Mouse (Mus musculus) ZHBTc4 (cell line): ENCODE results near the gene Npcd.

Experiments
- DNase-seq: peaks from one replicate; pipeline ENCODE4 v3.0.0-alpha.2; 2011; ENCODE audit warnings: low read depth, low spot score

Gene Npcd

GRCm38 (mm10) chr15:79834130-79834880, at the start of gene Npcd, which contains the start of gene Cbx6:
Npcd (minus strand) TSS chr15:79834237.
Cbx6 (minus strand) TSS chr15:79834688.
- DNase-seq, result peak; percentile 97

- peak; percentile 95 for DNase-seq
These were observed 49.4 kb upstream of the Npcd start for GRCm38 (mm10) chr15:79883352-79883822.

GRCm38 (mm10) chr15:79882623-79883267, 48.7 kb upstream of the Npcd start:
- DNase-seq, result peak; percentile 57

DNA sequence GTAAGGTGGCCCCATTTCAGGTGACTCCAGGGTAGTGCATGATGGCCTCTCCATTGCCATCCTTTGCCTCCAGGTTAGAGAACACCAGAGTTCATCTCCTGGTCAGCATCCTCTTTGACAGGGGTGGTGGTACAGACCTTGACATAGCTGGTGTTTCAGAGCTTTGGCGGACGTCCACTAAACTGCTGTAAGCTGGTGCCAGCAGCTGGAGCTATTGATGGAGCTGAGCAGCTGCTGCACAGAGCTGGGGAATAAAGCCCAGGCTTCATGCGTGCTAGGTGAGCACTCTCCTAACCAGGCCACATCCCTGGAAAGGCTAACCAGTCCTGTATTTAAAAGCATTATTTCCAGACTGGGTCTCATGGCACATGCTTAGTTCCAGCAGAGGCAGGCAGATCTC, 46.4 kb upstream of the Npcd start:
- DNase-seq, result no peak

GRCm38 (mm10) chr15:79879319-79879718, 45.3 kb upstream of the Npcd start:
- peak; percentile 63 for DNase-seq

GRCm38 (mm10) chr15:79878725-79879136, 44.7 kb upstream of the Npcd start:
- DNase-seq, result peak; percentile 86

DNA sequence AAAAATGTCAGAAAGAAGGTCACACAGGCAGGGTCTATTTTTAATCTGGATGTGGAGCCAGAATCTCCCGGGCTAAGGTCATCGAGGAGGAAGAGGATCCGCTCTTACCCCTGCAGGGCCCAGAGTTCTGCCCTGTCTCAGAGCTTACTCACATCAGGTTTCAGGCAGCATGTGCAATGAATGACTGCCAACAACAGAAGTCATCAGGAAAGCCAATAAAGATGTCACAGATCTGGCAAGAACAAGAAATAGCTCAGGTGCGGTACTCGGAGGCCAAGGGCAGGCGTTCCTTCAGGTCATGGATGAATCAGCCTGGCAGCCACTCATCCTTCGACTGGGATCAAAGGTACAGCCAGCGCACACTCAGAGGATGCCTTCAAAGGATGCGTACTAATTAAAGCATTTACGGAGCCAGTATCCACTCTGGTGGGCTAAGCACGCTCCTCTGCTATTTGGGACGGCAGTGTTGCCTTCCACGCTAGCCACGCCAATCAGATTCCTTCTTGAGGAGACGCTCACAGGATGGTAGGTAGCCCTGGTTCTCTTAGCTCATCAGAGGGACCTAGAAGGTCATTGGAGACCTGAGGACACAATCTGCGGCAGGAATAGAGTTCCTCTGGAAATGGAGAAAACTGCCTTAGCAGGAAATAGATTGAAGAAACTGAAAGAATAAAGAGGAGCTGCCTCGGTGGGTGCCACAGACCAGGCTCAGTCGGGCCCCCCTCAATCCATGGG, 41.4 kb upstream of the Npcd start:
- peak; percentile 55 for DNase-seq

DNA sequence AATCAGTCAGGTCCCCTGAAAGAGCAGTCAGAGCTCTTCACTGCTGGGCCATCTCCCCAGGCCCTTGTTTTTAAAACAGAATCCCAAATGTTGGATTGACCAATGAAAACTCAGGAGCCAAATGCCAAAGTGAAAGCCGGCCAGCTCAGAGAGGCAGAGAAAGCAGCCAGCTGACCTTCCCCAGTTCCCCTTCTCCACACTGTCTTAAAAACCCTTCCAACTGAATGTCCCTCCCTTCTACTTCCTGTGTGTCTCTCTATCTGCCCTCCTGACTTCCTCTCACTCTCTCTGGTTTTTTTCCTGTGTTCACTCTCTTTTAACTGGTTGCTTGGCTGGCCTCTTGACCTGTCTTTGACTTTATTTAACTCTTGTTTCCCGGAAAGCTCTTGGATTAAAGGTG, 40.0 kb upstream of the Npcd start:
- peak; percentile 51 for DNase-seq

DNA sequence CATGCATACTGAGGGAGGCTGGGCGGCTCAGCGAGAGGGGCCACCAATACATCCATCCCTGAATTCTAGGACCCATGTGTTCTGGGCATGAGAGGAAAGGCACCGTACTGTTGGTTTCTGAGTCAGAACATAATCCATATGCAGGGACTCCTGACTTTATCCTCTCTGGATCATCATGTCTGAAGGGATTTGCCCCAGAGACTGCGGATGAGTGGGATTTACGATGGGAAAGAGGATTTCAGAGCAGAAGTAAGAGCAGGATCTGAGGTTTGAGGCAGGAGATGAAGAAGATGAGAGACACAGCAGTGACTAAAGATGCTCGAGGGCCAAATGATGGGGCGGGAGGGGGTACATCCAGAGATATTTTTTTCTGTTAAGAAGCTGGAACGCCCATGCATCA, 39.5 kb upstream of the Npcd start:
- no peak for DNase-seq

GRCm38 (mm10) chr15:79867260-79868002, 33.4 kb upstream of the Npcd start:
- peak; percentile 59 for DNase-seq

DNA sequence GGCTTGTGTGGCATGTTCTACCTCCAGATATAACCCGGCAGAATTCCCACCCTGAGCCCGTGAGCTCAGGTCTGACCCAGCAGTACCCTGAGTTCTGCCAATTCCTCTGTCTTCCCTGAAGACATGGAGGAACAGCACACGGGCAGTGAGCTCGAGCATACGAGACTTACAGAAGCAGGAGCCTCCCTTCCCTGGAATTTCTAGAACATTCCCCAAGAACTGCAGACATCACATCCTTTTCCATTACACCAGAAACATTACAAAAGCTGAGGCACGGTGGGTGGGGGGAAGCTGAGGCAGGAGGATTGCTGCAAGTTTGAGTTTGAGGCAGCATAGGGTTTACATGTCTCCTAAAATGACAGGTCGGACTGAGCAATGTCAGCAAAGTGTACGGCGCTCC, 25.8 kb upstream of the Npcd start:
- DNase-seq, result peak; percentile 64

GRCm38 (mm10) chr15:79858979-79859378, 24.9 kb upstream of the Npcd start:
- DNase-seq, result no peak

DNA sequence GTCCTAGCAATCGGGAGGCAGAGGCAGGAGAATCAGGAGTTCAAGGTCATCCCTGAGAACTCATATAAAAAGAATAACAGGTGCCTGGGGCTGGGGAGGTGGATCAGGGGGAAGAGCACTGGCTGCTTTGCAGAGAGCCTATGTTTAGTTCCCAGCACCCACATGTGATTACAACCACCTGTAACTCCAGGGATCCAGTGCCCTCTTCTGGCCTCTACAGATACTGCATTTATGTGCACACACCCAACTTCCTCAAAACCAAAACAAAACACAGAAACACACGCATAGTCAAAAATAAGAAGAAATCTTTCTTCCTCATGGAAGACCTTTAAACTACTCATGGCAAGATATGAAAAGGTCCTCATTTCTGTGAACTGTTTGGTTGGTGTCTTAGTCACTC, 16.1 kb upstream of the Npcd start:
- no peak for DNase-seq

DNA sequence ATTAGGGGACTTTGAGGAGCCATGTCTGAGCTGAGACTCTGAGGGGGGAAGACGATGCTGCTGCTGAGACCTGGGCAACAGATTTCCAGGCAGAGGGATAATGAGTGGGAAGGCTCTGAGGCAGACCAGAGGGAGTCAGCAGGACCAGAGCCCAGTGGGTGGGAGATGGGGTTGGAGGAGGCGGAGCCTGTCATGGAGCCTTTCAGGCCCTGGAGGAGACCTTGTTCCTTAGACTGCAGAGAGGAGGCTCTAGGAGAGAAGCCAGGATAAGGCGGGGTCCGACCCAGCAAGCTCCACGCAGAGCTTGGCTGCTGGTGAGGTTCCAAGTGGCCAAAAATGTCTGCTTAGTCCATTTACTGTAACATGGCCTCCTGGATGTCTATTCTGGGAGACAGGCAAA, 13.1 kb upstream of the Npcd start:
- DNase-seq, result peak; percentile 95

GRCm38 (mm10) chr15:79845986-79846385, 11.9 kb upstream of the Npcd start:
- no peak for DNase-seq

DNA sequence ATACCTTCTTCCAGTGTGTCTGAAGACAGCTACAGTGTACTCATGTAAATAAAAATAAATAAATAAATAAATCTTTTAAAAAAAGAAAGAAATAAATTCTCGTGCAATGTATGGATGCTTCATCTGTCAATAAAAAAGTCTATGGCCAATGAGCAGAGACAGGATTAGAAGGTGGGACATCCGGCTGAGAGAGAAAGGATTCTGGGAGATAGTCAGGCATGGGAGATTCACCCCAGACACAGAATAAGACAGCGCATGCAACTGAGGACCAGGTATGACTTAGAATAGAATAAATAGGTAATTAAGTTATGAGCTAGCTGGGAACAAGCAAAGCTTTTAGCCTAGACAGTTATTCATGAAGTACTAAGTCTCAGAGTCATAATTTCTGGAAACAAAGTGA, 8.9 kb upstream of the Npcd start:
- peak; percentile 55 for DNase-seq

- DNase-seq, result no peak
These were observed 6.2 kb upstream of the Npcd start for GRCm38 (mm10) chr15:79840281-79840680.

DNA sequence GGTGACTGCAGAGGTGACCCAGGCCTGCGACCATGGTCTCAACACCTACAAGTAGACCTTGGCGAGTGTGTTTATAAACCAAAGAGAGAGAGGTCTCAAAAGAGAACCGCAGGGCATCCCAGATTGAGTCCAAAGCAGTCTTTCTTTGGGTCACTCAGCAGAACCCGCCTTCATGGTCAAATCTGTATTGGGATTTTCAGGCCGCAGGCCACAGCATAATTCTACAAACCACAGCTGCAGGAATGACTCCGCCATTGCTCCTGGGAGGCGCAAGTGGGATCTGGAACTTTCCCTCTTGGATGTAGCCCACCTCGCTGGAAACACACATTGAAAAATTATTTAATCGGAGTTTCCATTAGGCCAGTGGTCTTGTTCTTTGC, 834 bp upstream of the Npcd start:
- DNase-seq, result no peak

DNA sequence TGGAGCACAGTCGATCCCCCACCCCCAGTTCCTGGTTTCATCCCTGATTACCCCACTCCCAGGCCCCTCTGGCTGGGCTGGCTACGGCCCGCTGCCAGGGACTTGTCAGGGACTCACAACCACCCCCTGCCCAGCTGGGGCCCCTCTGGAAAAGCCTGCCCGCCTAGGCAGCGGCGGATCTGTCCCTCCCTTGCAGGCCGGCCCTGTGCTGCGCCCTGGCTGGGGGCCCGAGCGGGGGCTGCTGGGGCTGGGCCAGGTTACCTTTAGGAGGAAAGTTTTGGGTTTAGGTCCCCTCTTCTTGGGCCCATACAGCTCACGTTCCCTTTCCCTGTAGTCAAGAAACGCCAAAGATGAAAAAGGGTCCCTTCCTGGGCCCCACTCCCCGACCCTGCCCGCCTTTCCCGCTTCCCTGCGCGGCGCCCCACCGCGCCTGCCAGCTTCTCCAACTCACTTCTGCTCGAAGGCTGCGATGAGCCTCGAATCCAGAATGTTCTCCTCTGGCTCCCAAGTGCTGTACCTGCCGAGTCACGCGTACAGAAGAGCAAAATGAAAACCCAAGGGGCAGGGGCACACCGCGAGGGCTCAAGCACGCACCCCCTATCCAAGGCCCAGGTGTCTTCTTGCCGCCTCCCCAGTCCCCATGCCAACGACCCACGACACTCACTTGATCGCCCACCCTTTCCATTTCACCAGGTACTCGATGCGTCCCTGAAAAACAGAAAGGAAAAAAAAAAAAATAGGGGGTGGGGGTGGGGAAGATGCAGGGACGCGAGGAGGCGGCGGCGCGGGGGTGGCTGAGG, 586 bp downstream of the Npcd start:
- peak; percentile 47 for DNase-seq

GRCm38 (mm10) chr15:79832064-79832900, 1.8 kb downstream of the Npcd start:
- DNase-seq, result peak; percentile 83
